Mouse (Mus musculus): ENCODE results near the gene Peli2. TPM values are rescaled to one million over a fixed set of nuclear protein-coding genes. Genes with fewer than 3 reads are reported as not detected.

Gene Peli2
- polyA plus RNA-seq, 1 experiment from 2014 or later, result 7.3 TPM

- Histone ChIP-seq H3K9ac (ENCODE audit: low read depth, low read length) (no peak overlapping the region), H3K27ac (no peak overlapping the region), H3K36me3 (ENCODE audit: insufficient read depth, low read length) (no peaks in the 10 kb centered on the region), H3K27me3 (ENCODE audit: insufficient read depth, low read length) (no peaks in the 10 kb centered on the region), H3K9me3 (replicated peaks; ENCODE audit: low read length) (no peaks in the 10 kb centered on the region), H3K4me3 (replicated peaks; ENCODE audit: low read depth, low read length) (no peak overlapping the region), H3K4me1 (replicated peaks; ENCODE audit: insufficient read depth, low read length) (no peaks in the 10 kb centered on the region; the same call in 1 of the 2 replicates), H3K4me2 (ENCODE audit: low read length) (no peak overlapping the region)
- ATAC-seq (replicated peaks; ENCODE audit: low FRiP score, low read depth) (no peak), DNase-seq (ENCODE audit: low spot score) (no peak)
- WGBS, result 49% methylated on average over 2 of the region's 2 CpGs
- TF ChIP-seq CTCF (IDR thresholded peaks at IDR 0.05; ENCODE audit: low read depth), result no peak
These were observed 168.0 kb downstream of the Peli2 start for GRCm38 (mm10) chr14:48288600-48288999.

GRCm38 (mm10) chr14:48289602-48290599, 169.3 kb downstream of the Peli2 start:
- no peak overlapping the region for H3K4me2 ChIP-seq (ENCODE audit: low read length)
- DNase-seq (ENCODE audit: low spot score) (no peak), ATAC-seq (replicated peaks; ENCODE audit: low FRiP score, low read depth) (no peak)
- 75% methylated on average over 10 of the region's 10 CpGs for WGBS
- H3K9ac ChIP-seq (ENCODE audit: low read depth, low read length), result no peak overlapping the region
- no peak overlapping the region for H3K27ac ChIP-seq
- H3K27me3 ChIP-seq (ENCODE audit: insufficient read depth, low read length), result no peaks in the 10 kb centered on the region
- H3K4me3 ChIP-seq (replicated peaks; ENCODE audit: low read depth, low read length), result no peak overlapping the region
- no peak for TF ChIP-seq CTCF (IDR thresholded peaks at IDR 0.05; ENCODE audit: low read depth)
- H3K36me3 ChIP-seq (ENCODE audit: insufficient read depth, low read length), result no peaks in the 10 kb centered on the region
- H3K9me3 ChIP-seq (replicated peaks; ENCODE audit: low read length), result no peaks in the 10 kb centered on the region
- no peaks in the 10 kb centered on the region; the same call in 1 of the 2 replicates for H3K4me1 ChIP-seq (replicated peaks; ENCODE audit: insufficient read depth, low read length)

- H3K4me2 ChIP-seq (ENCODE audit: low read length), result no peak overlapping the region
- no peaks in the 10 kb centered on the region for H3K9me3 ChIP-seq (replicated peaks; ENCODE audit: low read length)
- 89% methylated on average over 7 of the region's 7 CpGs for WGBS
- ATAC-seq (replicated peaks; ENCODE audit: low FRiP score, low read depth) (no peak), DNase-seq (ENCODE audit: low spot score) (no peak)
- no peaks in the 10 kb centered on the region for H3K36me3 ChIP-seq (ENCODE audit: insufficient read depth, low read length)
- no peak overlapping the region for H3K9ac ChIP-seq (ENCODE audit: low read depth, low read length)
- H3K27me3 ChIP-seq (ENCODE audit: insufficient read depth, low read length), result no peaks in the 10 kb centered on the region
- H3K4me3 ChIP-seq (replicated peaks; ENCODE audit: low read depth, low read length), result no peak overlapping the region
- TF ChIP-seq CTCF (IDR thresholded peaks at IDR 0.05; ENCODE audit: low read depth), result no peak
- no peaks in the 10 kb centered on the region for H3K4me1 ChIP-seq (replicated peaks; ENCODE audit: insufficient read depth, low read length)
- H3K27ac ChIP-seq, result no peak overlapping the region
These were observed 172.9 kb downstream of the Peli2 start for GRCm38 (mm10) chr14:48293498-48293897.

GRCm38 (mm10) chr14:48295410-48295809, 174.8 kb downstream of the Peli2 start:
- no peak overlapping the region for H3K9ac ChIP-seq (ENCODE audit: low read depth, low read length)
- no peaks in the 10 kb centered on the region for H3K9me3 ChIP-seq (replicated peaks; ENCODE audit: low read length)
- no peaks in the 10 kb centered on the region for H3K36me3 ChIP-seq (ENCODE audit: insufficient read depth, low read length)
- DNase-seq (ENCODE audit: low spot score) (no peak), ATAC-seq (replicated peaks; ENCODE audit: low FRiP score, low read depth) (no peak)
- no peak overlapping the region for H3K4me3 ChIP-seq (replicated peaks; ENCODE audit: low read depth, low read length)
- TF ChIP-seq CTCF (IDR thresholded peaks at IDR 0.05; ENCODE audit: low read depth), result no peak
- peak overlapping the region; percentile 10; the same call in 1 of the 2 replicates for H3K27ac ChIP-seq
- no peaks in the 10 kb centered on the region for H3K4me1 ChIP-seq (replicated peaks; ENCODE audit: insufficient read depth, low read length)
- H3K27me3 ChIP-seq (ENCODE audit: insufficient read depth, low read length), result no peaks in the 10 kb centered on the region
- 41% methylated on average over 5 of the region's 5 CpGs for WGBS
- 0 out of 2 replicates have a peak overlapping the region, but pooled peaks have one; percentile 0 for H3K4me2 ChIP-seq (ENCODE audit: low read length)

GRCm38 (mm10) chr14:48295815-48296271, 175.2 kb downstream of the Peli2 start:
- DNase-seq (ENCODE audit: low spot score) (peak; percentile 39), ATAC-seq (replicated peaks; ENCODE audit: low FRiP score, low read depth) (no peak)
- H3K4me3 ChIP-seq (replicated peaks; ENCODE audit: low read depth, low read length), result no peak overlapping the region
- no peaks in the 10 kb centered on the region for H3K4me1 ChIP-seq (replicated peaks; ENCODE audit: insufficient read depth, low read length)
- no peak overlapping the region for H3K27ac ChIP-seq
- H3K9me3 ChIP-seq (replicated peaks; ENCODE audit: low read length), result no peaks in the 10 kb centered on the region
- H3K9ac ChIP-seq (ENCODE audit: low read depth, low read length), result no peak overlapping the region
- 9% methylated on average over 7 of the region's 7 CpGs for WGBS
- H3K4me2 ChIP-seq (ENCODE audit: low read length), result 0 out of 2 replicates have a peak overlapping the region, but pooled peaks have one; percentile 0
- TF ChIP-seq CTCF (IDR thresholded peaks at IDR 0.05; ENCODE audit: low read depth), result no peak
- no peaks in the 10 kb centered on the region for H3K36me3 ChIP-seq (ENCODE audit: insufficient read depth, low read length)
- H3K27me3 ChIP-seq (ENCODE audit: insufficient read depth, low read length), result no peaks in the 10 kb centered on the region

- Histone ChIP-seq H3K4me1 (replicated peaks; ENCODE audit: insufficient read depth, low read length) (no peaks in the 10 kb centered on the region), H3K4me3 (replicated peaks; ENCODE audit: low read depth, low read length) (no peak overlapping the region), H3K9me3 (replicated peaks; ENCODE audit: low read length) (no peaks in the 10 kb centered on the region), H3K36me3 (ENCODE audit: insufficient read depth, low read length) (no peaks in the 10 kb centered on the region), H3K27ac (no peak overlapping the region), H3K9ac (ENCODE audit: low read depth, low read length) (no peak overlapping the region), H3K27me3 (ENCODE audit: insufficient read depth, low read length) (no peaks in the 10 kb centered on the region), H3K4me2 (ENCODE audit: low read length) (no peak overlapping the region)
- no peak for ATAC-seq (replicated peaks; ENCODE audit: low FRiP score, low read depth)
- 89% methylated on average over 1 of the region's 1 CpGs for WGBS
- no peak for TF ChIP-seq CTCF (IDR thresholded peaks at IDR 0.05; ENCODE audit: low read depth)
- no peak for DNase-seq (ENCODE audit: low spot score)
These were observed 176.2 kb downstream of the Peli2 start for GRCm38 (mm10) chr14:48296820-48297219.
